Mouse (Mus musculus): ENCODE results near the gene Pcdh15.

DNA sequence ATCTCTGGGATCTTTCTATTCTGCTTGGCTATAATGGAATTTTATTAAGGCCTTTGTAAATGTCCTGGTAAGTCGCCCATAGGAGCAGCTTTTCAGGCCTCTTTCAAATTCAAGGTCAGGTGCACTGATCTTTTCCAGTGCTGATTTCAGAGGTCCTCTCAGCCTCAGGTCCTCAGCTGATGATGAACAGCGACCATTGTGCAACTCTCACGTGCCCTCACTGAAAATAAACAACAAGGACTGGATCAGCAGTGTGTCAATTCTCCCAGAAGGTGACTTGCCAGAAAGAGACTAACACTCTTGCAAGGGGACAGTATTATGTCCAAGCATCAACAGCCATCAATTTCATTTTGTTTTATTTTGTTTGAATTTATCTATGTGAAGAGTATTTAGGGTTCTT lies 654.7 kb downstream of the Pcdh15 start:
- no peak for TF ChIP-seq CTCF (IDR thresholded peaks at IDR 0.05; ENCODE audit: low read depth, low read length)
- no peak for TF ChIP-seq POLR2A (IDR thresholded peaks at IDR 0.05; ENCODE audit: borderline replicate concordance, low read depth, low read length)

Data from bone marrow macrophage, adult 2 months (primary cell).